Mouse (Mus musculus): ENCODE results near the gene Gtf2h4.
A peak's percentile ranks its signal among the peaks of the same experiment; 100 is the strongest.

Gene Gtf2h4

DNA sequence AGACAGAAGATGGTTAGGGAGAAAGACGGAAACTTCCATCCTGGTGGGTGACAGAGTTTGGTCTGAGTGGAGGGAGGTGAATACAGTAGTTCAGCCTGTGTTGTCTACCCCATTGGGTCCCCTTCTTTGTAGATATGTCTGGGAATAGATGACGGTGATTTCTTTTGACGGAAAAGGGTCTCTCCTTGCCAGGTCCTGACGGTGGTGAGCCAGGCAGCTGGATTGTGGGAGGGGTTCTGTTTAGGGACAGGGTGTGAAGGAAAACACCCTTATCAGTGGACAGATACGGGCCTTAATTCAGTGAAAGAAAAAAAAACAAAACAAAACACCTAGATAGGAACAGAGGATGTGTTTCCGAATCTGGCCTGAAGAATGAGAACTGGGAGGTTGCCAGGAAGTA lies 34.2 kb downstream of the Gtf2h4 start:
- DNase-seq (ENCODE audit: extremely low spot score, low spot score), result no peak

DNA sequence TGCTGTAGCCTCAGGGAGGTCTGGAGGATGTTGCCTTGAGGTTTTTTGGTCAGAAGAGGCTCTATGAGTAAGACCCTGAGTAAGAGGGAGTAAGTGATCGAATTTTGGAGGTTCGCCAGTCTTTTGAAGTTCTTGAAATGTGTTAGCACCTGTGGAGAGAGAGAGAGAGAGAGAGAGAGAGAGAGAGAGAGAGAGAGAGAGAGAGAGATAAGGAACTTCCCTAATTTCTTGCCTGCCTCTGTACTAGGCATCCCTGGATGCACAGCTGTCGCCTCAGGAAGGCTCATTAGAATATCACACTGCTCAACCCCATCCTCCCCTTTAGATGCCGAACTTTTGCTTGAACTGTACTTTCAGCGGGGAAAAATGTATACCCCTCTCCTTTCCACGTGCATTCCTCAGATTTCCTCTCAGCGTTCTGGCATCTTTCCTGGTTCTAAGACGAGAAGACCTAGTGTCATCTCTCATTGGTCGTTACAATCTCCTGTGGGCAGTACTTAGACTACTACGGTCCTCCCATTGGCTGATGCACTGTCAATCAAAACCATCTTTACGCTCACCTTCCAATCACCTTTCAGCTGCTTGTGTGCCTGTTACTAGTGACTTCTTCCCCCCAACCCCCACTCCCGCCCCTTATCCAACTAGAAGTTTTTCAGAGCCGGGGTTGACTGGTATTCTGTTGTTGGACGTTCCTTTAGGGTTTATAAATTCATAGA lies 34.9 kb downstream of the Gtf2h4 start:
- peak; percentile 27 for DNase-seq (ENCODE audit: extremely low spot score, low spot score)

DNA sequence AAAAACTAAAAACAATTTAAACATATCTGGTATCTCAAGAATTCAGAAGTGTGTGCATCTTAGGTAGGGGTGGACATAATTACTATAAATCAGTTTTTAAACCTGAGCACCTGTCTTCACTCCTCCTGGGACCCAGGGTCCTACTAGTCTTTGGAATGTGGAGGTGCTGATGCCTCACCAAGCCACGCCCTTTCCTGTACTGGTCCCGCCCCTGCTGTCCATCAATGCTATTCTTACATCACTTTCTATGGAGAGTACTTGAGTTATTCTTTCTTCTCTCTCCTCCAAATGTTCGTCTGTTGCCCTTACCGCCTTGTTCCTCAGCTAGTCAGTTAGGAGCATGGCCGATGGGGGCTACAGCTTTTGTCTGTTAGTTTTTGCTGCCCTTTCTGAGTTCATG lies 37.2 kb downstream of the Gtf2h4 start:
- DNase-seq (ENCODE audit: extremely low spot score, low spot score), result no peak

DNA sequence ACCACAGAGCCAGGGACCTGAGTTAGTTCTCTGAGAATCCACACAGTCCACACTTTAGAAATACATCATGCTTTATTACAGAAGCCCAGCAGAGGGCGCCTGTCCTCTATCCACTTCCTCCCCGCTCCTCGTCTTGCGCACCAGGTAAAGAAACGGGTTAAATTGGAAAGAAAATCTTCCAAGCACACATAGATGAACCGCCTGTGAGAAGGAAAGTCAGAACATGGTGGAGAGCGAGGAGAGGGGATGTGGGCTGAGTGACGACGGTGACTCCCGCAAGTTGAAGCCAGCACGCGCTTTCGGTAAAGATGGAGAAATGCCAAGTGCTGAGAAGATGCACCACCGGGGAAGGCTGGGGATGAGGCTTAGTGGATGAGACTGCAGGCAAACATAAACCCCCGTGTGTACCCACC lies 37.8 kb downstream of the Gtf2h4 start:
- DNase-seq (ENCODE audit: extremely low spot score, low spot score), result peak; percentile 74

DNA sequence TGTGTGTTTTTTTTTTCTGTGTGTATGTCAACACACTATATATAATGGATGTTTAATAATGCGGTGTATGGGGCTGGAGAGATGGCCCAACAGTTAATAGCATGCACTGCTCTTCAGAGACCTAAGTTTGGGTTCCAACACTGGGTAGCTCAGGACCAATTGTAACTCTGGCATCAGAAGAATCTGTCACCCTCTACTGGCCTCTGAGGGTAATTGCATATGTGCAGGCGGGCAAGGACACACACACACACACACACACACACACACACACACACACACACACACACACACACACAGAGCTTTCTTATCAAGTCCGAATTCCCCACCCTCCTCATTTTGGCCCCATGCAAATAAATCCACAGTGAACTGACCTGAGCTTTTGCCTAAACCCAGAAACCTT lies 38.3 kb downstream of the Gtf2h4 start:
- DNase-seq (ENCODE audit: extremely low spot score, low spot score), result no peak

DNA sequence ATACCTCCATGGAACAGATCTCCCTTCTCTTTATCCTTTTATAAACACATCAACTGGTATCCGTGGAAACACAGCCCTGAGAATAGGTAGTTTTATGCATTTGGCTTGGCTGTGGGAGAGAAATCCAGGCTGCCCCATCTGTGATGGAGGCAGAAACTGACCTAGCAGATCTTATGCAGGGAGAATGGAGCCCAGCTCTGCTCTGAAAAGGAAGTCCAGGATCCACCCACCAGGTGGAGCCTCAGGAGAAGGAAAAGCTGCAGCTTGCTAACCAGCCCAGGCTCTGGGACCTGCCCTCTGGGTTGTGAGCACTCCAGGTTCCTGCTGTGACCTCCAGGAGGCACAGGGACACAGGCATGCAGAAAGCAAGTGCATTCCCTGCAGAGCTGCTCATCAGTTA lies 39.5 kb downstream of the Gtf2h4 start:
- DNase-seq (ENCODE audit: extremely low spot score, low spot score), result no peak

DNA sequence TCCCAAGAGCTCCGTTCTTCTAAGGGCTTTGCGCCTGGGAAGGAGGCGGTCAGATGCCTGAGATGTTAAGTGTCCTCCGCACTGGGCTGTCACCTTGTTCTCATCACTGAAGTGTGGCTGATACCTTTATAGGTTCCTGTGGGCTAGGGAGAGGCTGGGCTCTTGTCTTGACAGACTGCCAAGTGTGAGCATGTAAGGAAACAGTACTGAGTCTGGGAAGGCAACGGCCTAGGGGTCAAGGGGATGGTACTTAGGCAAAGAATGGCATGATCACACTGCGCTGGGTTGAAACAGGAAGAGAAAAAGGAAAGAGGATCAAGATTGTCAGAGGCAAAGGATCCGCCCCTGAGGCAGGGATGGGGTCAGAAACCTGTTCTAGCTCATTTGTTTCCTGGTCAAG lies 47.0 kb downstream of the Gtf2h4 start, which contains the start of gene Gm9573:
Gm9573 (minus strand) TSS at position 101 of the 400 bp plus-strand sequence.
- no peak for DNase-seq (ENCODE audit: extremely low spot score, low spot score)

Data from neural tube, embryonic 10.5 days (tissue).